Mouse (Mus musculus) lung, postnatal 0 days (tissue): ENCODE measurements around the gene Nck1.

ENCODE experiments used
- CTCF ChIP-seq: IDR thresholded peaks from 2 replicates; pipeline ENCODE4 v1.5.1; 2016; ENCODE audit warnings: antibody characterized with exemption, mild to moderate bottlenecking
- EP300 ChIP-seq: IDR thresholded peaks from 2 replicates; pipeline ENCODE4 v1.6.1; 2016; ENCODE audit warnings: antibody characterized with exemption, mild to moderate bottlenecking, control low read depth

DNA sequence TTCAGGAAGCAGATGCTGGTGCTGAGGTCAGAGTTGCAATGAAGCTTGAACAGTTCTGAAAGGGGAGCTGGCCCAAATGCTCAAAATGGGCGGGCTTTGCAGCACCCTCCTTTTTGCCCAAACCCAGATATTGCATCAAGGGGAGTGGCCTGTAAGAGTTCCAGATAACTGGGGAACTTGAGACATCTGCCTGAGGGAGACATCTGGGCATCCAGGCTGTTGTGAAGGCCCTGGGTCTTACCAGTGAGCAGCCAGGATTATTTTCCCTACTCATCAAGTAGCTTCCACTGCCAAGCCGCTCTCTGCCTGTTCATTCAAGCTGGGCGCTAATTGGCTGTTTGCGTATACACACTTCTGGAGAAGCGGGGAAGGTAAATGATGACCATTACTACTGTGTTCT lies 59.5 kb downstream of the Nck1 start, which contains the start of gene Il20rb:
- TF ChIP-seq CTCF = no peak
- no peak for TF ChIP-seq EP300
